Mouse (Mus musculus): ENCODE data around the gene Clybl. TPM values are rescaled to one million over a fixed set of nuclear protein-coding genes. Genes with fewer than 3 reads are reported as not detected.

Gene Clybl
- total RNA-seq, 4 experiments from 2014 or later: 63.6 to 71.6 (median 70.3) TPM

- DNase-seq (ENCODE audit: low spot score in 2 of 2): no peak
Observed at GRCm38 (mm10) chr14:122413542-122413928, 232.0 kb downstream of the Clybl start.

GRCm38 (mm10) chr14:122414786-122415185 lies 233.3 kb downstream of the Clybl start:
- DNase-seq (ENCODE audit: low spot score in 2 of 2): no peak

- no peak for DNase-seq (ENCODE audit: low spot score in 2 of 2)
Observed at GRCm38 (mm10) chr14:122416166-122416771, 234.8 kb downstream of the Clybl start.

- DNase-seq (ENCODE audit: low spot score in 2 of 2): no peak
Observed at GRCm38 (mm10) chr14:122424441-122424840, 242.9 kb downstream of the Clybl start.

GRCm38 (mm10) chr14:122426529-122427203 lies 245.2 kb downstream of the Clybl start:
- no peak for DNase-seq (ENCODE audit: low spot score in 2 of 2)

GRCm38 (mm10) chr14:122427204-122427560 lies 245.7 kb downstream of the Clybl start:
- DNase-seq (ENCODE audit: low spot score in 2 of 2): no peak

GRCm38 (mm10) chr14:122427654-122428053 lies 246.2 kb downstream of the Clybl start:
- no peak for DNase-seq (ENCODE audit: low spot score in 2 of 2)

GRCm38 (mm10) chr14:122432558-122432957 lies 251.1 kb downstream of the Clybl start:
- no peak for DNase-seq (ENCODE audit: low spot score in 2 of 2)

- DNase-seq (ENCODE audit: low spot score in 2 of 2): no peak
Observed at GRCm38 (mm10) chr14:122434039-122434438, 252.5 kb downstream of the Clybl start.

- DNase-seq (ENCODE audit: low spot score in 2 of 2): no peak
Observed at GRCm38 (mm10) chr14:122436850-122437249, 255.3 kb downstream of the Clybl start.

- DNase-seq (ENCODE audit: low spot score in 2 of 2): no peak
Observed at GRCm38 (mm10) chr14:122449601-122450495, 268.3 kb downstream of the Clybl start.

GRCm38 (mm10) chr14:122450496-122451382 lies 269.2 kb downstream of the Clybl start, which contains the start of gene Gm5089:
Gene Gm5089, minus strand, starts transcription at chr14:122451115.
- no peak for DNase-seq (ENCODE audit: low spot score in 2 of 2)

GRCm38 (mm10) chr14:122451551-122452145 lies 270.1 kb downstream of the Clybl start:
- DNase-seq (ENCODE audit: low spot score in 2 of 2): no peak

Other genes with a start within 250 kb of the Clybl start
- under 1 TPM; 0.15 to 0.38 (median 0.23) TPM for gene Gpr183, start 216.5 kb upstream of the Clybl start, total RNA-seq (2022)
- not detected for gene Timm8a2, start 147.0 kb upstream of the Clybl start, total RNA-seq (2022)
- gene Tm9sf2, start 74.7 kb upstream of the Clybl start, total RNA-seq (2022): 10 to 100 TPM; 65.0 to 68.9 (median 65.6) TPM

All from gastrocnemius, adult 8-10 months (tissue).